Mouse (Mus musculus) embryonic facial prominence, embryonic 10.5 days (tissue): ENCODE measurements around the gene Gm47996. TPM values are rescaled to one million over a fixed set of nuclear protein-coding genes. Genes with fewer than 3 reads are reported as not detected.
"Not testable (repeated sequence)": the region's sequence is repeated elsewhere in the genome, so short reads cannot be mapped to it uniquely, and the experiment has no call there.

Experiments used
- DNase-seq: peaks from one replicate; pipeline ENCODE4 v3.0.0-alpha.2; 2017; ENCODE audit warnings: low spot score
- H3K27ac ChIP-seq: fragments of 300-500 bp; sonication (generic); replicated peaks from 2 replicates; pipeline ENCODE4 v1.5.1; 2016; ENCODE audit warnings: mild to moderate bottlenecking
- H3K27me3 ChIP-seq: fragments of 300-500 bp; sonication (generic); replicated peaks from 2 replicates; pipeline ENCODE4 v1.6.1; 2016; ENCODE audit warnings: low read depth, mild to moderate bottlenecking; ENCODE audit not compliant: poor library complexity, severe bottlenecking
- H3K36me3 ChIP-seq: fragments of 300-500 bp; sonication (generic); replicated peaks from 2 replicates; pipeline ENCODE4 v1.6.1; 2016; ENCODE audit warnings: mild to moderate bottlenecking, moderate library complexity
- H3K4me1 ChIP-seq: fragments of 300-500 bp; sonication (generic); 2 replicates; pipeline ENCODE4 v1.6.1; 2016
- H3K4me3 ChIP-seq: fragments of 300-500 bp; sonication (generic); 2 replicates; pipeline ENCODE4 v1.5.1; 2016; ENCODE audit warnings: mild to moderate bottlenecking, moderate library complexity
- H3K9me3 ChIP-seq: fragments of 300-500 bp; sonication (generic); 2 replicates; pipeline ENCODE4 v1.6.1; 2016; ENCODE audit warnings: mild to moderate bottlenecking
- WGBS: fragments of 180-500 bp; shearing (Covaris S2); methylation state at CpG from one replicate; pipeline ENCODE4 v1.1.7; 2016; 5-methylcytosine and 5-hydroxymethylcytosine counted together
- polyA plus RNA-seq: library from polyadenylated mRNA; unstranded; fragments of >200 nt; fragmentation: Nextera tagmentation; extraction: Ambion mirVana; gene quantifications from 2 replicates; pipeline ENCODE4 v1.2.1, GENCODE M21; 2016

Gene Gm47996
- polyA plus RNA-seq, 1 experiment from 2014 or later = not detected

DNA sequence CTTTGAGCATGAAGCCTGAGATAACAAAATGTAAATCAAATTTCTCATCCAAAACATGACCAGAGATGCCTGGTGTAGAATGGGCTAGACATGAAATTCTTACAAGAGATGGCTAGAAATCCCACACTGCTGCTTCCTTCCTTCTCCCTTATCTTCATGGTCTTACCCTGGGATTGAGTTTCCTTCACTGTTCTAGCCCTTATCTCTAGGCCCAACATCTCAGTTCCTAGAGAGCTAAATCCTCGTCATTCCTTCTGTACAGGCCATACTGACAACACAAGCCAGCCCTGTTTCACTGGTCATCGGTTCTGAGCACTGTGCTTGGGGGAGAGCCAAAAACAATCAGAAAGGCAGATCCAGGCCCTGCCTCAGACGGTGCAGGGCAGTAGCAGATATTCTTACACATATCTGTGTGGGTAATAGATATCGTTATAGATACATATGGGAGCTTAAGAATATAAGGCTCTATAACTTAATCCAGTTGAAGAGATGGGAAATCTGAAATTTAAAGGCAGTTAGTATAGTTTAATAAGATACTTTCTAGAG, 23.0 kb upstream of the Gm47996 start:
- H3K36me3 ChIP-seq, H3K27ac ChIP-seq, H3K27me3 ChIP-seq, H3K4me3 ChIP-seq, DNase-seq, H3K9me3 ChIP-seq, H3K4me1 ChIP-seq: not testable (repeated sequence)
- 87% methylated on average over 4 of the region's 4 CpGs for WGBS

GRCm38 (mm10) chr1:151188469-151188868, 21.5 kb upstream of the Gm47996 start:
- Histone ChIP-seq H3K9me3 (no peaks in the 10 kb centered on the region), H3K27ac (no peak overlapping the region), H3K36me3 (no peaks in the 10 kb centered on the region), H3K27me3 (no peaks in the 10 kb centered on the region), H3K4me1 (no peaks in the 10 kb centered on the region), H3K4me3 (no peak overlapping the region)
- DNase-seq = no peak
- WGBS = 90% methylated on average over 4 of the region's 4 CpGs

- WGBS = 100% methylated on average over 1 of the region's 7 CpGs
- not testable (repeated sequence) for H3K27me3 ChIP-seq, H3K9me3 ChIP-seq, H3K4me1 ChIP-seq, H3K27ac ChIP-seq, H3K36me3 ChIP-seq, H3K4me3 ChIP-seq, DNase-seq
Measured at GRCm38 (mm10) chr1:151192075-151192474, 17.9 kb upstream of the Gm47996 start, which contains the start of gene Gm8947. Gene Gm8947 (plus strand): TSS chr1:151192376.

DNA sequence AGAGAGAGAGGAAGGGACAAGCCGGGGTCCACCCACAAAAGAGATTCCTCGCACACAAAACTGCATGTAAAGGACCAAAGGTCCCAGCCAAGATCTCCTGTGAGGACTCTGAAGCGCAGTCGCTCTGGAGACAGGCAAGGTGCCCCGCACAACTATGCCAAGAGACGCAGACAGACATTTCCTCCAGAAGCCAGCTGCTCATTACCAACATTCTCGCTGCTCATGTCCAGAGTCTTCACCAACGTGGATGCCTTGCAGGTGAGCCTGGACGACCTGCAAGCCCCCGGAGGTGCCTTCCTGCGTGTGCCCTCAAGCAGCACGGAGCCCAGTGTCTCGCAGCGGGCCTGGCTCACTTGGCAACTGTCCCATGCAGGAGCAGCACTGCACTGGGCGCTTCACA, 17.2 kb upstream of the Gm47996 start:
- H3K9me3 ChIP-seq, H3K36me3 ChIP-seq, H3K27ac ChIP-seq, H3K4me3 ChIP-seq, H3K27me3 ChIP-seq, DNase-seq, H3K4me1 ChIP-seq: not testable (repeated sequence)
- 92% methylated on average over 15 of the region's 15 CpGs for WGBS

DNA sequence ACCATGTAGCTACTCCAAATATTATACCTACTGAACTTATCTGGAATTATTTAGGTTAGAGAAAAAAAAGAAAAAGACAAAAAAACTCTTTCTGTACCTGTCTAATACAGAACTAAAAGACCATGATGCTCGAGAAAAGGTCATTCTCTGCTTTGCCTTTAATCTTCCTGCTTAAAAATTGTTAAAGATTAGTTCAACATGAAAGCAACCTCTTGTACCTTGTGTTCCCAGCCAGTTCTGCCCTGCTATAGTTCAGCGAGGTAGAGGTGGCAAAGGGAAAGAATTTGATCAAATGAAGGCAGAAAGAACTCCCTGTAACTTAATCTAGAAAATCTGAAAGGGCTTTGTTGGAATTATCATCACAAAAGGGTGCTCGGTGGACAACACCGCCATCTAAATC, 13.9 kb upstream of the Gm47996 start:
- not testable (repeated sequence) for H3K27ac ChIP-seq, H3K36me3 ChIP-seq, DNase-seq, H3K27me3 ChIP-seq, H3K4me3 ChIP-seq, H3K9me3 ChIP-seq, H3K4me1 ChIP-seq
- 73% methylated on average over 4 of the region's 4 CpGs for WGBS

GRCm38 (mm10) chr1:151196690-151197089, 13.2 kb upstream of the Gm47996 start:
- not testable (repeated sequence) for DNase-seq, H3K27ac ChIP-seq, H3K4me3 ChIP-seq, H3K27me3 ChIP-seq, H3K36me3 ChIP-seq, H3K9me3 ChIP-seq, H3K4me1 ChIP-seq
- 75% methylated on average over 3 of the region's 3 CpGs for WGBS

DNA sequence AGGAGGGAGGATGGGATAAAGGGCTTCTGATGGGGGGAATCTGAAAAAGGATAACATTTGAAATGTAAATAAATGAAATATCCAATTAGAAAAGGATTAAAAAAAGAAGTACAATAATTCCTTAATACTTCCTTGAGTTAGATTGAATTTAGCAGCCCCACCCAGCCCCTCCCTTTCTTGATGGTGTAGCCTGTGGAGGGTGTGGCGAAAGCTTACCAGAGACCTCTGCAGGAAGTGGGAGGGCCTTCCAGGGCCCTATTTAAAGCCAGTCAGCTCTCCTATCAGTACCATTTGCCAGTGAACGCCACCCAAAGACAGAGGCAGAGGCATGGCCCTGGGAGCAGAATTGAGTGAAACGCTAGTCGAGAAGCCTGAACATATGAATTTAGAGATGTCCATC, 11.8 kb upstream of the Gm47996 start, which contains the start of gene Gm47995:
TSS of gene Gm47995 (plus strand) at position 329 of the 400 bp plus-strand sequence.
- not testable (repeated sequence) for H3K4me1 ChIP-seq, H3K27ac ChIP-seq, H3K4me3 ChIP-seq, DNase-seq, H3K27me3 ChIP-seq, H3K36me3 ChIP-seq, H3K9me3 ChIP-seq
- 90% methylated on average over 4 of the region's 4 CpGs for WGBS

DNA sequence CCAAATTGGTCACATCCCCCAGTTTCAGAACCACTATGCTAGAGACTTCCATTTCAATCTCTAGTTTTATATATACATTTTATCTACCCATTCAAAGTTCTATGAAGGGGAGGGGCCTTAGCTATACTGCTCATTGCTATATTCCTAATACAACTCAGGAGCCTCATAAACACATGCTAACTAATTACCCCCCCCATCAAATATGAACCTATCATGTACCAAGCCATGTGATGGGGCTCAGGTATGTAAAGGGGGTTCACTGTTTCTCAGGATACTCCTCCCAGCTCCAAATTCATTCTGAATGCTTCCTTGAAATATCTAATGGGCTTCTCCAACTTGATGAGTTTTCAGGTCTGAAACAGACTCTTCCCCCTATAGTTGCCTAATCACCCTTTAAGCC, 9.3 kb upstream of the Gm47996 start:
- not testable (repeated sequence) for H3K36me3 ChIP-seq, H3K4me3 ChIP-seq, DNase-seq, H3K27ac ChIP-seq, H3K9me3 ChIP-seq, H3K4me1 ChIP-seq, H3K27me3 ChIP-seq

GRCm38 (mm10) chr1:151202771-151203170, 7.2 kb upstream of the Gm47996 start:
- DNase-seq, H3K9me3 ChIP-seq, H3K36me3 ChIP-seq, H3K4me3 ChIP-seq, H3K27me3 ChIP-seq, H3K27ac ChIP-seq, H3K4me1 ChIP-seq: not testable (repeated sequence)
- 84% methylated on average over 4 of the region's 5 CpGs for WGBS

DNA sequence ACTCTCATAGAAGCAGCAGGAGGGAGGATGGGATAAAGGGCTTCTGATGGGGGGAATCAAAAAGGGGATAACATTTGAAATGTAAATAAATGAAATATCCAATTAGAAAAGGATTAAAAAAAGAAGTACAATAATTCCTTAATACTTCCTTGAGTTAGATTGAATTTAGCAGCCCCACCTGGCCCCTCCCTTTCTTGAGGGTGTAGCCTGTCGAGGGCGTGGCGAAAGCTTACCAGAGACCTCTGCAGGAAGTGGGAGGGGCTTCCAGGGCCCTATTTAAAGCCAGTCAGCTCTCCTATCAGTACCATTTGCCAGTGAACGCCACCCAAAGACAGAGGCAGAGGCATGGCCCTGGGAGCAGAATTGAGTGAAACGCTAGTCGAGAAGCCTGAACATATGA, 6.1 kb upstream of the Gm47996 start, which contains the start of gene 3110040M04Rik:
TSS of gene 3110040M04Rik (plus strand) at position 304 of the 400 bp plus-strand sequence.
- WGBS = no CpG with 5 or more reads among the region's 6 CpGs
- H3K9me3 ChIP-seq, H3K27ac ChIP-seq, DNase-seq, H3K4me3 ChIP-seq, H3K36me3 ChIP-seq, H3K4me1 ChIP-seq, H3K27me3 ChIP-seq: not testable (repeated sequence)

GRCm38 (mm10) chr1:151208493-151208892, 1.4 kb upstream of the Gm47996 start:
- not testable (repeated sequence) for H3K27ac ChIP-seq, H3K9me3 ChIP-seq, H3K4me1 ChIP-seq, DNase-seq, H3K27me3 ChIP-seq, H3K36me3 ChIP-seq, H3K4me3 ChIP-seq
- 84% methylated on average over 4 of the region's 5 CpGs for WGBS

DNA sequence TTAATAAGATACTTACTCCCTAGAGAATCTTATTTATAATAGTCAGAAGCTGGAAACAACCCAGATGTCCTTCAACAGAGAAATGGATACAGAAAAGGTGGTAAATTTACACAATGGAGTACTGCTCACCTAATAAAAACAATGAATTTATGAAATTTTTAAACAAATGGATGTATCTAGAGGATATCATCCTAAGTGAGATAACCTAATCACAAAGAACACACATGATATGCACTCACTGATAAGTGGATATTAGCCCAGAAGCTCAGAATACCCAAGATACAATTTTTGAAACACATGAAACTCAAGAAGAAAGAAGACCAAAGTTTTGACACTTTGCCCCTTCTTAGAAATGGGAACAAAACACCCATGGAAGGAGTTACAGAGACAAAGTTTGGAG, 987 bp upstream of the Gm47996 start:
- not testable (repeated sequence) for H3K9me3 ChIP-seq, DNase-seq, H3K27ac ChIP-seq, H3K36me3 ChIP-seq, H3K27me3 ChIP-seq, H3K4me3 ChIP-seq, H3K4me1 ChIP-seq

GRCm38 (mm10) chr1:151211666-151212065, 1.7 kb downstream of the Gm47996 start:
- H3K27ac ChIP-seq, H3K4me1 ChIP-seq, H3K4me3 ChIP-seq, H3K27me3 ChIP-seq, DNase-seq, H3K9me3 ChIP-seq, H3K36me3 ChIP-seq: not testable (repeated sequence)
- 90% methylated on average over 5 of the region's 5 CpGs for WGBS

DNA sequence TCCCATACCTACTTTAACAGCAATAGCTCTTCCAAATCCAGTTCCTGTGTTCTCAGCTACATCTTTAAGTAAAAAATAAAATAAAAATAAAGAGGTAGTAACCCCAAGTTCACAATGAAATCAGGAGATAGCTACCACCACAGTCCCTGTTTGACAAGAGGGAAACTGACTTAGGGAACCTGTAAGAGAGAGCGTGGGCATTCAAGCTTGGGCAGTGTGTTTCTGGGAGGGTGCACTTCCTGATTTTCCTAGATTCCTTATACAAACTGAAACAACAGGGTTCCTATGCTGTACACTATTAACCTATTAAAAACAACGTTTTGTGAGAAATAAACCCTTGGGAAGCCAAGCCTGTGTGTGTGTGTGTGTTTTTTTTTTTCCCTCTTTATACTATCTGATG, 4.9 kb downstream of the Gm47996 start:
- Histone ChIP-seq H3K4me3 (no peak overlapping the region), H3K27me3 (no peaks in the 10 kb centered on the region), H3K9me3 (no peaks in the 10 kb centered on the region), H3K27ac (no peak overlapping the region), H3K36me3 (no peaks in the 10 kb centered on the region), H3K4me1 (peaks cover 4% of the 10 kb centered on the region; the same call in 1 of the 2 replicates)
- no peak for DNase-seq
- WGBS = 77% methylated on average over 2 of the region's 2 CpGs
